Mouse (Mus musculus) cerebellum, adult 2 months (tissue): Measurements from ENCODE around the gene Aspscr1.

Experiments used
- CTCF ChIP-seq: fragments of 200-500 bp; IDR thresholded peaks from 2 replicates; pipeline ENCODE4 v1.5.1; 2011; ENCODE audit warnings: low read depth, mild to moderate bottlenecking, control low read depth, low read length, moderate library complexity, borderline replicate concordance; ENCODE audit not compliant: insufficient read depth
- POLR2A ChIP-seq: fragments of 200-500 bp; IDR thresholded peaks from 2 replicates; pipeline ENCODE4 v1.6.1; 2011; ENCODE audit warnings: low read length, control low read depth, borderline replicate concordance; ENCODE audit not compliant: insufficient read depth

GRCm38 (mm10) chr11:120657301-120657700 lies 15.5 kb upstream of the Aspscr1 start:
- no peak for TF ChIP-seq CTCF
- TF ChIP-seq POLR2A = no peak
